Mouse (Mus musculus): ENCODE data around the gene Gm49776.

DNA sequence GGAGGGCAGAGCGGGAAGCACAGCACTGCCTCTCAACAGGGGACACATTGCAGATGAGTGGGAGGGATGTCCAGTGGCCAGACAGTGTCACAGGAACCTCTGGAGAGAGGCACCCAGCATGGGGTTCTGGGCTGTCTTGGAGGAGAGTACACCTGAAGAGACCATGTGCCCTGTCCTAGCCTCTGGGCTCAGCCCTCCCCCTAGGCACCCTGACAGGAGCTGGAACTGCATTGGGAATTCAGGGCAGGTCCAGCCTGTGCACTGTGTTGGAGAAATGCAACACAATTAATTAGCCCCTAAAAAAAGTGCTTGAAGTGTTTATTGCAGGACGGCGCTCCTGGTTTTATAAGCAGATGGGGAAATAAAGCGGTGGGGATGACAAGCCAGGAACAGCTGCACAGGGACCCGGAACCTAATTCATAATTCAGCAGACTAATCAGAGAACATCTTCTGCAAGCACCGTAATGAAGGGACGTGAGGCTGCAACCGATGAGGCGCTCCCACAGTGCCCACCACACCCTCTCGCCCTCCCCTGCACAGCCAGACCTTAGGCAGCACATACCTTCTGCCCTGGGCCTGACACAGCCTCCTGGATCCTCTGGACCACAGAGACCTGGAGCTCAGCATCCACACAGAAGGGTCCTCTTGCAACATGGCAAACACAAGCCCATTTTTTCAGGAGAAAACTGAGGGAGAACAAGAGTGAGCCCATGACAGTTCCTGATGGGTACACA is 59.6 kb downstream of the Gm49776 start:
- TF ChIP-seq POLR2A (IDR thresholded peaks at IDR 0.05; ENCODE audit: control insufficient read depth, extremely low read depth, insufficient read depth, low read length, poor library complexity) (no peak), CTCF (IDR thresholded peaks at IDR 0.05; ENCODE audit: borderline replicate concordance, control insufficient read depth, extremely low read depth, insufficient read depth, low read length, poor library complexity) (no peak)
